Mouse (Mus musculus): ENCODE results near the gene Stx5a.

The Stx5a gene

GRCm38 (mm10) chr19:8790171-8790570 lies 49.0 kb downstream of the Stx5a start:
- ATAC-seq (ENCODE audit: insufficient number of reproducible peaks, low FRiP score, low TSS enrichment) = no peak

- ATAC-seq (ENCODE audit: insufficient number of reproducible peaks, low FRiP score, low TSS enrichment) = peak; percentile 69
Measured at GRCm38 (mm10) chr19:8798264-8798946, 57.2 kb downstream of the Stx5a start, which contains the start of gene Polr2g. TSS of gene Polr2g (minus strand) at chr19:8798577.

GRCm38 (mm10) chr19:8798947-8799315 lies 57.7 kb downstream of the Stx5a start:
- ATAC-seq (ENCODE audit: insufficient number of reproducible peaks, low FRiP score, low TSS enrichment) = no peak

GRCm38 (mm10) chr19:8802130-8802821 lies 61.1 kb downstream of the Stx5a start, which contains the start of gene Zbtb3:
TSS of gene Zbtb3 (plus strand) at chr19:8802555.
- ATAC-seq (ENCODE audit: insufficient number of reproducible peaks, low FRiP score, low TSS enrichment) = peak; percentile 95

GRCm38 (mm10) chr19:8803204-8803780 lies 62.1 kb downstream of the Stx5a start:
- ATAC-seq (ENCODE audit: insufficient number of reproducible peaks, low FRiP score, low TSS enrichment) = no peak

- no peak for ATAC-seq (ENCODE audit: insufficient number of reproducible peaks, low FRiP score, low TSS enrichment)
Measured at GRCm38 (mm10) chr19:8803879-8804660, 62.9 kb downstream of the Stx5a start.

All from cerebellum, adult (tissue).